Mouse (Mus musculus) intestine, embryonic 14.5 days (tissue): Measurements from ENCODE around the gene Art2b. TPM values are rescaled to one million over a fixed set of nuclear protein-coding genes. Genes with fewer than 3 reads are reported as not detected.

Source experiments
- ATAC-seq: fragments of 200-750 bp; cut with Nextera tagmentation; replicated peaks from 2 replicates; pipeline ENCODE4 v1.8.0; 2017; ENCODE audit warnings: low read depth, moderate number of reproducible peaks, moderate TSS enrichment, moderate library complexity; ENCODE audit not compliant: low FRiP score, low TSS enrichment
- DNase-seq: peaks from one replicate; pipeline ENCODE4 v3.0.0-alpha.2; 2018; ENCODE audit warnings: low spot score
- H3K27ac ChIP-seq: fragments of 300-500 bp; sonication (generic); 2 replicates; pipeline ENCODE4 v1.5.1; 2014; ENCODE audit warnings: low read depth, mild to moderate bottlenecking, control low read depth
- H3K27me3 ChIP-seq: fragments of 300-500 bp; sonication (generic); replicated peaks from 2 replicates; pipeline ENCODE4 v1.6.1; 2014; ENCODE audit warnings: low read length, control low read depth; ENCODE audit not compliant: control insufficient read depth, insufficient read depth
- H3K36me3 ChIP-seq: fragments of 300-500 bp; sonication (generic); 2 replicates; pipeline ENCODE4 v1.6.1; 2014; ENCODE audit warnings: low read length, control low read depth; ENCODE audit not compliant: control insufficient read depth, insufficient read depth
- H3K4me1 ChIP-seq: fragments of 300-500 bp; sonication (generic); replicated peaks from 2 replicates; pipeline ENCODE4 v1.6.1; 2014; ENCODE audit warnings: low read length, control low read depth, mixed read lengths; ENCODE audit not compliant: control insufficient read depth, insufficient read depth
- H3K4me2 ChIP-seq: fragments of 300-500 bp; sonication (generic); 2 replicates; pipeline ENCODE4 v1.6.1; 2014; ENCODE audit warnings: low read length
- H3K4me3 ChIP-seq: fragments of 300-500 bp; sonication (generic); 2 replicates; pipeline ENCODE4 v1.5.1; 2014; ENCODE audit warnings: low read depth, low read length, control low read depth, mixed read lengths
- H3K9ac ChIP-seq: fragments of 300-500 bp; sonication (generic); 2 replicates; pipeline ENCODE4 v1.6.1; 2014; ENCODE audit warnings: mild to moderate bottlenecking, low read length
- H3K9me3 ChIP-seq: fragments of 300-500 bp; sonication (generic); 2 replicates; pipeline ENCODE4 v1.6.1; 2016; ENCODE audit warnings: low read length, control low read depth; ENCODE audit not compliant: control insufficient read depth
- WGBS: fragments of 180-500 bp; shearing (Covaris S2); extraction: QIAGEN DNeasy Blood & Tissue Kit; methylation state at CpG from one replicate; pipeline ENCODE4 v1.1.7; 2014; 5-methylcytosine and 5-hydroxymethylcytosine counted together
- polyA plus RNA-seq: library from polyadenylated mRNA; unstranded; fragments of >200 nt; fragmentation: Nextera tagmentation; extraction: Ambion mirVana; gene quantifications from 2 replicates; pipeline ENCODE4 v1.2.1, GENCODE M21; 2014

Gene Art2b
- polyA plus RNA-seq, 1 experiment from 2014 or later = 0.08 TPM

DNA sequence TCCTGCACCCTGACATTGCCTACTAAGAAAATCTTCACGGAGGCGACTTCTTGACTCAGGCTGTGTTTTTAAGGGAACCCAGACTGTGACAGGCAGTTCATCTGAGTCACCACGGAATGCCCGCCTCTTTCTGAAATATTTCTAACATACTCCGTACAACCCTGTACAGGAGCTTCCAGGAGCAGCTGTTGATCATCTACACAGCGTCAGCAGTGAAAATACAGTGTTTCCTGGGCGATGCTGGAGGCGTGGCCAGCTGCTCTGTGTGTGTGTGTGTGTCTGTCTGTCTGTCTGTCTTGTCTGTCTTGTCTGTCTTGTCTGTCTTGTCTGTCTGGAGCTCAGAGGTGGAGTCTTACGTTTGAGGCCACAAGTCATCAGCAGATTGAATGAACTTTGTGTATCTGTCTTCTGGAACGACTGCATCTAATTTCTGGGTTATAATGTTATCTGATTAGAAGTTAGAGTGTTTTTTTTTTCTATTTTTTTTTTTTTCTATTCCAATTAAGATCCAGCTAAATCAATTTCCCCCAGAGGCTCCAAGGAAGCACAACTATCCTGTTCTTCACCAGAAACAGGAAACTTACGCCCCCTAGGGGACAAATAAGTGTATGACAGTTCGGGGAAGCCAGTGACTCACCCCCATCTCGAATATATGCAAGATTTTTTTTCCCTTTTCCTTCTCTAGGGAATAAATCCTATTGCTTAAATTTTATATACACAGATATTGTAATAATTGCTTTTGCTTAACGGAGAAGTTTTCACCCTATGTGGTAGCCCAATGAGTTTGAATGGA, 47.1 kb downstream of the Art2b start:
- WGBS = 34% methylated on average over 14 of the region's 14 CpGs
- Histone ChIP-seq H3K9me3 (no peaks in the 10 kb centered on the region), H3K27me3 (no peaks in the 10 kb centered on the region), H3K4me2 (0 out of 2 replicates have a peak overlapping the region, but pooled peaks have one; percentile 14), H3K9ac (no peak overlapping the region), H3K27ac (no peak overlapping the region), H3K4me3 (no peak overlapping the region), H3K36me3 (no peaks in the 10 kb centered on the region), H3K4me1 (peaks cover 5% of the 10 kb centered on the region; the same call in 1 of the 2 replicates)
- no peak for DNase-seq
- 0 out of 2 replicates have a peak, but pooled peaks have one; percentile 10 for ATAC-seq

DNA sequence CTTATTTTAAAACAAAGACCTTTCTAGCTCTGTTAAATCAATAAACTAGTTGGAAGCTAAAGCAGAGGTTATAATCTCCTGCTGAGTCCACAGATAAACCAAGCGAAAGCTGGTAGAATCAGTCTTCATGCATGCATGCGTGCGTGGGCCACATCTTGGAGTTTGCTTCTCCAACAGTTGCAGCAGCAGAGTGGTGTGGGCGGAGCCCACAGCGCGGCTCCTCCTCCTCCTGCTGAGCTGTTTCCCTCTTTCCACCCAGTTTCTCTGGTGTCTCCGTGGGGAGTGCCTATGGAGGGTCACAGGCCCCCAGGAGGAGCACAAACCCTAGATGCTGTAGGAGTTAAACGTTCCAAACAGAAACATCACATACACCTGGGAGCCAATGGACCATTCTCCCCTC, 47.9 kb downstream of the Art2b start:
- no peak for DNase-seq
- Histone ChIP-seq H3K9ac (no peak overlapping the region), H3K27ac (no peak overlapping the region), H3K9me3 (no peaks in the 10 kb centered on the region), H3K27me3 (no peaks in the 10 kb centered on the region), H3K4me1 (peaks cover 5% of the 10 kb centered on the region; the same call in 1 of the 2 replicates), H3K4me2 (no peak overlapping the region), H3K4me3 (no peak overlapping the region), H3K36me3 (no peaks in the 10 kb centered on the region)
- ATAC-seq = no peak
- WGBS = 44% methylated on average over 8 of the region's 8 CpGs

DNA sequence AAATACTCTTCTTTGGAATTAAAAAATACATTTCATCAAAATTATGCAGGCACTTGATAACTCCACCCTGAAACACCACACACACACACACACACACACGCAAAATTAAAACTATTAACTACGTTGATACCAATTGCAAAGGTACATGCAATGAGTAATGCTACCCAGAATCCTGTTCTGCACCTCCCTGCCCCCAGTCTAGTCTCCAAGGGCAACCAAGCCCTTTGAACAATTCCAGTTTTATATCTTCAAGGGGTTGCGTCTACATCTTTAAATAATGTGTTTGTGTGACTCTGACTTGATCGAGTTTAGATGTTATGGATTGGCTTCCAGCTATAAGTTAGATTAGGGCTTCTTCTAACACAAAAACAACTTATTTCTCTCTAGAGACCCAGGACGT, 49.9 kb downstream of the Art2b start:
- WGBS = 71% methylated on average over 5 of the region's 5 CpGs
- H3K36me3 ChIP-seq = no peaks in the 10 kb centered on the region
- ATAC-seq = no peak
- no peak for DNase-seq
- H3K4me2 ChIP-seq = no peak overlapping the region
- H3K4me1 ChIP-seq = peaks cover 2% of the 10 kb centered on the region; the same call in 1 of the 2 replicates
- H3K4me3 ChIP-seq = no peak overlapping the region
- H3K9ac ChIP-seq = no peak overlapping the region
- no peaks in the 10 kb centered on the region for H3K9me3 ChIP-seq
- no peaks in the 10 kb centered on the region for H3K27me3 ChIP-seq
- H3K27ac ChIP-seq = no peak overlapping the region

GRCm38 (mm10) chr7:101535102-101535501, 50.3 kb downstream of the Art2b start:
- 44% methylated on average over 10 of the region's 10 CpGs for WGBS
- no peaks in the 10 kb centered on the region for H3K9me3 ChIP-seq
- no peak for ATAC-seq

DNA sequence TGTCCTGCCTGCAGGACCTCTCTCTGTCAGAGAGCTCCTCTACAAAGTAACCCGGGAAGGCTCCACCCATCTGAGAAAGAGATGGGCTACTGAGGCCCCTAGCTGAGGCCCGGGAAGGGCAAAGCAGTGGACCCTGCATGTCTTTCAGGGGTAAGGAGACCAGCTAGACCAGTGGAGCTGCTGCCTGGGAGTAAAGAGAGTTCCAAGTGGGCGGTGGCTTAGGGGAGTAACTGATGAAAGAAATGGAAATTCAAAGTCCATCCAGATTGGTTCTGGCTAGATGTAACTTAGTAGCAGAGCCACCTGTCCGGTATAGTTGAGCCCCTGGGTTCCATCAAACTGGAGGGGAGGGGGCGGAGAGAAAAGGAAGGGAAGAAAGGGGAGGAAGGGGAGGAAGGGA, 51.0 kb downstream of the Art2b start:
- ATAC-seq (0 out of 2 replicates have a peak, but pooled peaks have one; percentile 64), DNase-seq (no peak)
- H3K9ac ChIP-seq = no peak overlapping the region
- H3K27ac ChIP-seq = no peak overlapping the region
- no peaks in the 10 kb centered on the region for H3K27me3 ChIP-seq
- H3K4me3 ChIP-seq = no peak overlapping the region
- WGBS = 19% methylated on average over 5 of the region's 5 CpGs
- no peak overlapping the region for H3K4me2 ChIP-seq
- no peaks in the 10 kb centered on the region for H3K36me3 ChIP-seq
- no peaks in the 10 kb centered on the region for H3K9me3 ChIP-seq
- H3K4me1 ChIP-seq = peaks cover 2% of the 10 kb centered on the region; the same call in 1 of the 2 replicates

More at GRCm38 (mm10) chr7:101535102-101535501, 50.3 kb downstream of the Art2b start:
- Histone ChIP-seq H3K36me3 (no peaks in the 10 kb centered on the region), H3K4me3 (no peak overlapping the region), H3K27ac (no peak overlapping the region), H3K27me3 (no peaks in the 10 kb centered on the region), H3K4me2 (no peak overlapping the region), H3K9ac (no peak overlapping the region), H3K4me1 (peaks cover 2% of the 10 kb centered on the region; the same call in 1 of the 2 replicates)
- DNase-seq = no peak

Other genes with a start within 250 kb of the Art2b start
- 70.1 and 72.1 TPM in 2 replicates for gene Arap1, start 237.5 kb downstream of the Art2b start, polyA plus RNA-seq
- gene Gm45837, start 174.7 kb downstream of the Art2b start, polyA plus RNA-seq = 3.9 TPM in 1 of 2 replicates, not detected in the other
- gene Pde2a, start 163.9 kb downstream of the Art2b start, polyA plus RNA-seq = 16.4 and 20.0 TPM in 2 replicates
- 50.8 and 51.1 TPM in 2 replicates for gene Clpb, start 78.0 kb upstream of the Art2b start, polyA plus RNA-seq
- 6.9 and 7.5 TPM in 2 replicates for gene Phox2a, start 232.7 kb upstream of the Art2b start, polyA plus RNA-seq